Mouse (Mus musculus): Measurements from ENCODE around the gene Cbfa2t2. TPM values are rescaled to one million over a fixed set of nuclear protein-coding genes. Genes with fewer than 3 reads are reported as not detected.
A peak's percentile ranks its signal among the peaks of the same experiment; 100 is the strongest.

The Cbfa2t2 gene
- total RNA-seq (2022), result 10 to 100 TPM; 48.9 to 60.8 (median 53.9) TPM

DNA sequence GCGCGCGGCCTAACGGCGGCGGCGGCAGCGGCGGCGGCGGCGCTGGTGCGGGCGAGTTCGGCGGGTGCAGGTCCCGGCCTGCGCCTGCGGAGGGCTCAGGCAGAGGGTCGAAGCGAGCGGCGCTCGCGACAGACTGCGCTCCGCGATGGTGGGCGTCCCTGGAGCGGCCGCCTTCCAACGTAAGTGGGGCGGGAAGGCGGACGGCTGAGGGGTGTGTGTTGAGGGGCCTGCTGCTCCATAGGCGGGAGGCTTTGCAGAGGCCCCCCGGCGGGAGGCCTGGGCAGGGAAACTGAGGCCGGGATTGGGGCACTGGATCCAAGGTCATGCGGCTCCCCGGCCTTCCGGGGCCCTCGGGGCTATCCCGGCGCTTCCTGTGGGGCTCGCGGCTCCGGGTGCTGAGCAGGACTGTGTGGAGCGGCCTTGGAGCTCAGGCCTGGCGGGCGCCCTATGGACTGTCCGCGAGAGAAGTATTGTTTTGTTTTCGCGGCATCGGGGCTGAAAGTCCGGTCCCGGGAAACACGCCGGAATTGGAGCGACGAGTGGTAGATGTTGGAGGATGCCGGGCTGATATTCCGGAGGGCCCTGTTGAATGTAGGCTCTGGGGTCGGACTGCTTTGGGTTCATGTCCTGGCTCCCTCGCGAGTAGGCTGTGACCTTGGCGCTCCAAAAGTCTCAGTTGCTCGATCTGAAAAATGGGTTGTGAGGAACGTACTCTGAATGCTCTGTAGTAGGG is at the start of gene Cbfa2t2:
Cbfa2t2 (plus strand) TSS at position 24 of the 733 bp plus-strand sequence.
- DNase-seq (ENCODE audit: low spot score in 2 of 2), result peak; percentile 40 to 46

DNA sequence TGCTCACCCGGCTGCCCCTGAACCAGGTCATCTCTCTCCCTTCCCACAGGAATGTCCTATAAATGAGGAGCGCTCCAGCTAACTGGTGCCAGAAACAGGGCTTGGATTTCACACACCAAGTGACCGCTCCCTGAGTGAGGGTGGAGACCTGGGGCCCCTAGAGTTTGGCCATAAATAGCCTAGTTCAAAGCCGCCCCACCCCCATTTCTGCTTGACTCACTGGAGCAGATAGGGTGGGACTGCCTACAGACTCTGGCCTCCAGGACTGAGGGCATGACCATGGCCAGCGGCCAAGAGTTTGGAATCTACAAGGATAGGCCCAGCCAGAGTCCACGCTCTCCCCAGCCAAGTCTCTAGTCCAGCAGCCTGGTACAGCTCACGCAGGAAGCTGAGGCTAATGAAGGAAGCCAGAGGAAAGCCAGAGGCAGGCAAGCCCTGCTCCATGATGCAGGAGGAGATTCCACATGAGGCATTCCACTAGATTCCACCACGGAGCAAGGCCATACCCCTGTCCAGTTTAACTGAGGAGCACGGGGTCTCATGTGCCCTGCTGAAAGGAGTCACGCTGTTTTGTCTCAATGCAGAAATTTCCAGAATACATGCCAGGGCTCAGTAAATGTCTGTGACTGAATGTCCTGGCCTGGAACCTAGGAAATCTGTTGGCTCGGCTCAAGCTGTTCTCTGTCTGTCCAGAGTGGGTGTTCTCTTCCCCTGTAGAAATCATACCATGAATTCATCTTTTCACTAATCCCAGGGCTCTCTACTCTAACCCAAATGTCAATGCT is 45.9 kb upstream of the Cbfa2t2 start:
- no peak for DNase-seq (ENCODE audit: low spot score in 2 of 2)

DNA sequence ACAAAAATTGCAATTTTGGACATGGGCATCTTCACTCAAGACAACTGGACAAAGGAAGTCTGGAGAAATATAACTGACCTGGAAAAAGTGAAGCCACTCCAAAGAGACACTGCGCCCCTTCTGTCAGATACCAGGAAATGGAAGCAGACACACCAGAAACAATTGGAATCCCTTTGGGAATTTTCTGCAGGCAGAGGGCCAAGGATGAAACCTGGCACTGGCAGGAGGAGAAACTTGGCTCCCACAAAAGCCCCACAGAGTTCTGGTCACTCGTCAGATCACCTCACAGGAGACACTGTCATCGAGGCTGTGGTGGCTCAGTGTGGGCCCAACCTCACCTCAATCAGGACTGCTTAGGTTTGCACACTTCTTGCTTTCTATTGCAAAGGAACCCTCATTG is 41.7 kb upstream of the Cbfa2t2 start:
- no peak for DNase-seq (ENCODE audit: low spot score in 2 of 2)

DNA sequence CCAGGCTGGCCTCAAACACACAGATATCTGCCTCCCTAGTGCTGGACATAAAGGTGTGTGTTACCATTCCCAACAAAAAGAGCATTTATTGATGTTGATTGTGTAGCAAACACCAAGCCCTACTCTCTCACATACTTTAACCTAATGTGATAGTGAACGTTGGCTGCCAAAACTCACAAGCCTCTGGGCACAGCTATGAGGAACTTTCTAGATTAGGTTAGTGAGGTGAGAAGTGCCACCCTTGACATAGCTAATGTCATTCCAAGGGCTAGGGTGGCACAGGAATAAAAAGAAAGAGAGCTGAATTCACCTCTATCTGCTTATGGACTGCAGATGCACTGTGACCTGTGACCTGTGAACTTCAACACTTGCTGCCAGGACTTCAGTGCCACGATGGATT is 39.8 kb upstream of the Cbfa2t2 start:
- no peak for DNase-seq (ENCODE audit: low spot score in 2 of 2)

DNA sequence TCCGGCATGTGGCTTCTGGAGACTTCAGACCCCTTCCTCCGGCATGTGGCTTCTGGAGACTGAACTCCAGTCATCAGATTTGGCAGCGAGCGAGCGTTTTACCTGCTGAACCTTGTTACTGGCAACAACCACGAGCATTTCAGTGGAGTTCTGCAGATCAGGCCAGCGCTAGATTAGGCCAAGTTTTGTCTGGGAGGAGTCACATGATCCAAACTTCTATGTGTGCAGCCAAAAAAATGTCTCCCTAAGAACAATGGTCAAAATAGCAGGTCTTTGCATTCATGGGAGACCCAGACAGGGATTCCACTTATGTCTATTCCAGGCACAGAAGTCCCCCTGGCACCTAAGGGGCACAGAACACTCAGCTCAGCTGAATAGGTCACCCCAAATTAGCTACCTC is 38.0 kb upstream of the Cbfa2t2 start:
- DNase-seq (ENCODE audit: low spot score in 2 of 2), result no peak

DNA sequence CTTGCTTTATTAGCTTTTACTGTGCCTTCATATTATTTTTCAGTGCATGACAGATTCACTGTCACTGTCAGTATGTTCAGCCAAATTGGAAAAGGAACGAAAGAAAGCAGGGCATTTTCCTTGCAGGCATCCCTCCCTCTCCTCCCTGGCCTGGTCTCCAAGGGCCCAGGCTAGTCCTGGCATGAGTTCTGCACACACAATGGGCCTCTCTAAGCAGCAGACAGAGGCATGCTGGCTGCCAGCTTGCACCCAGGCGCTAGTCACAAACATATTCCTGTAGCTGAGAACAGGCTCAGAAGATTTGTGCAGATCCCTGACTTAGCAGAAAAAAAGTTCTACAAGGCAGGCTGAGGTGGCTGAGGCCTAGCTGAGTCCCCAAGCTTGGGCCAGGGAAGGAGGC is 37.0 kb upstream of the Cbfa2t2 start:
- peak; percentile 67 to 72 for DNase-seq (ENCODE audit: low spot score in 2 of 2)

DNA sequence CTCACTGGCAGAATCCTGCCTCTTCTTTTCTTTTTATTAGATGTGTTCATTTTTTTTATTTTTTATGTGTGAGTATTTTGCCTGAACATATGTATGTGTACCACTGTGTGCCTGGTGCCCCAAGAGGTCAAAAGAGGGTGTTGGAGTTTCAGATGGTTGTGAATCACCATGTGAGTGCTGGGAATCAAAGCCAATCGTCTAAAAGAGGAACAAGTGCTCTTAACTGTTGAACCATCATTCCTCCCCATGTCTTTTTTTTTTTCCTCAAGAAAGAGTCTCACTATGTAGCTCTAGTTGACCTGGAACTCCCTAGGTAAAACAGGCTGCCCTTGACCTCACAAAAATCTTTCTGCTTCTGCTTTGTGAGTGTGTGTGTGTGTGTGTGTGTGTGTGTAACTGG is 34.3 kb upstream of the Cbfa2t2 start:
- DNase-seq (ENCODE audit: low spot score in 2 of 2), result no peak

DNA sequence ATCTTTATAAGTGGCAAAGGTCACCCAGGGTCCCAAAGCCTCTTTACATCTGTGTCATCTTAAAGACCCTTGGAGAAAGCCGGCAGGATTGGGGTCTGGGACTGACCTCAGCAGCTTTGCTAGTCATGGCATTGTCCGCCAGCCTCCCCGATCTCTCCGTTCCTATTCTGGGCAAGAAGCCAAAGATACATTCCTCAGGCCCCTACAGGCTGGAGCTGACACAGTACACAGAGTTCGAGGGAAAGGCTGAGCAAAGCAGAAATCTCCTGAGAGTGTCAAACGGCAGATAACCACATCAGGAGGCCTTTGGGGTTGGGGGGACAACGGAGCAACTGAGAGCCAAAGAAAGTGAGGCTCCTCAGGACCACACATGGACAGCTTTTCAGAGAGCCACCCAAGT is 33.5 kb upstream of the Cbfa2t2 start:
- DNase-seq (ENCODE audit: low spot score in 2 of 2), result no peak

DNA sequence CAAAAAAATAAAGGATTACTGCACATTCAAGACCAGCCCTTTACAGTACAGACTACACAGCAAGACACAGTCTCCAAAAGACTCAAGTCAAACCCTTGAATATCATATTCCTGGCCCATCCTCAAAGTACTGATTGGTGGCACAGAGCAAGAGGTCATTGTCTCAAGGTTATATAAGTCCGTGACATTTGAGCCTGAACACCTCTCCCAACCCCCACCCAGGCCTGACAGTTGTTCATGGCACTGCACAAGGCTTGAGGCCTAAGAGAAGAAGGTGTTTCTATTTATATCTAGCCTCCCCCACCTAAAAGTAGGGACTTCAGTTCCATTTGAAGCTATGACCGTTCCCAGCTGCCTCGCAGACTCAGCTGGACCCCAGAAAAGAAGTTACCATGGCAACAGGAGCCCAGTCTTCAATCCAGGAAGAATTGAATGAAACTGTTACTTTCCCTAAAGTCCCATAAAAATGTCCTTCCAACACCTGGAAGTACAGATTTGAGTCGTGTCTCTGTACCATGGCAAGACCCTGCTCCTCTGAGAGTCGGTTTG is 30.8 kb upstream of the Cbfa2t2 start:
- DNase-seq (ENCODE audit: low spot score in 2 of 2), result no peak

DNA sequence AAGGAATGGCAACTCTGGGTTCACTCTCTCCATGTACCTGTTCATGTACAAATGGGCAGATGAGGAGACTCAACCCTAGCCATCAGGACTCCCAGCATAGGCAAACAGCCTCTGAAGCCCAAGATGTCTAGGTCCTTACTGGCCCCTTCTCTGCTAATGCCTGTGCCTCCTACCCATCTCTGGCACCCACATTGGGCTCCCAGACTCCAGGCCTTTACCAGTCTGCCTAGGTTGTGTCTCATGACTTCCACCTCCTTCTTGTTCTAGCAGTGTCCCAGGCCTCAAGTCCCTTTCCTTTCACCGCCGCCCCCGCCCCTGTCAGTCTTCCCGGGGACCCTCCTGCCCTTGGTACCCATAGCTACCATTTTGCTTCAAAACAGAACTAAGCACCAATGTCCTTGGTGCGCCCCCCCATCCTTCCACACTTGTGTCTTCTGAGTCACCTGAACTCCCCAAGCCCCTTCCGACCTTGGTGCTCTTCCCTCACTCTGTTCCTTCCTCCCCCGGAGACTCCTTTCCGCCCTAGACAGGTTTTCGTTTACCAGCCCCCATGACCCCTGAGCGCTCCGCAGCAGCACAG is 29.1 kb upstream of the Cbfa2t2 start:
- no peak for DNase-seq (ENCODE audit: low spot score in 2 of 2)

DNA sequence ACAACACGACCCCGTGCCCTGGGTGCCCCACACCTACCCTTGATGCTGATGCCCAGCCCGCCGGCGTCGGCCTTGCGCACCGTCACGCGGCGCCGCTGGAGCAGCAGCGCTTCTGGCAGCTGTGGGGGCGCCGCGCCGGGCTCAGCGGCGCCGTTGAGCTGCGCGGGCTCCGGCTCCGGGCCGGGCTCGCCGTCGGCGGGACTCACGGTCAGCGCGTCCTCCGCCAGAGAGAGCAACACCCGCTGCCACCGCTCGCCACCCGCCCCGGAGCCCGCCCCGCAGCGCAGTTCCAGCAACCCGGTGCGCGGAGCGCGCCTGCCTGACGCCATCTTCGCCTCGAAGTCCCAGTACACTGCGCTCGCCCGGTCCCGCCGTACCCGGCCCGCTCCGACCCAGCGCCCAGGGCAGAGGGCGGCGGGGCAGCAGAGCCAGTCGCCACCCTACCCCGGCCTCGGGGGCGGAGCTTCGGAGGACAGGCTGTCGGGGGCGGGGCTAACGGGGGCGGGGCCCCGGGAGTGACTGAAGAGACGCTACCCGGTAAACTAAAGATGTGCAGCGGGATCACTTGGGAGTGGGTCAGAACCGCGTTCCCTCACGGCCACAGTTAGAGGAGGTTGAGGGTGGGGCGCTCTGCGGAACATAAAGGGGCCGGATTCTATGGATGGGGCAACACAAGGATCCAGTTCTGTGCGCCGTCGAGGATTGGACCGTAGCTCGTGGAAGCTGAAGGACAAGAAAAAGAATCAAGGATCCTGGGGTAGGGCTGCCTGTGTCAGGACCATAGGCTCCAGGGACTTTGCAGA is 28.4 kb upstream of the Cbfa2t2 start, which contains the start of gene Snta1:
Snta1 (minus strand) TSS at position 457 of the 803 bp plus-strand sequence.
- DNase-seq (ENCODE audit: low spot score in 2 of 2), result peak; percentile 47 to 78

DNA sequence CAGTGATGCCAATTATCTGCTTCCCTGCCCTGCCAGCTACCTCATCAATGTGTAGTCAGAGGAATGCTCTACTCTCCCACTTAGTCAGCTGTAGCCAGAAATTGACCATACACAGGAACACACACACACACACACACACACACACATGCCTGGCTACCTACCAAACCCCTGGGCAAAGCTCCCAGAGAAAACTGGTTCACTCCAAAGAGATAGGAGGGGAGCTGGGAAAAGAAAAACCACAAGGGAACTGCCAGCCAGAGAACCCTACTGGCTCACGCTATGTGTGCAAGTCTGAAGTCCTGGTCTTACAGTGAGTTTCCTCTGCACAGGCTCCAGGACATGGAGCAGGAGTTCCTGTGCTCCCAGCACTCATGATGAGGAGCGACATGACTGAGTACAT is 25.9 kb upstream of the Cbfa2t2 start:
- DNase-seq (ENCODE audit: low spot score in 2 of 2), result peak; percentile 48 to 61

DNA sequence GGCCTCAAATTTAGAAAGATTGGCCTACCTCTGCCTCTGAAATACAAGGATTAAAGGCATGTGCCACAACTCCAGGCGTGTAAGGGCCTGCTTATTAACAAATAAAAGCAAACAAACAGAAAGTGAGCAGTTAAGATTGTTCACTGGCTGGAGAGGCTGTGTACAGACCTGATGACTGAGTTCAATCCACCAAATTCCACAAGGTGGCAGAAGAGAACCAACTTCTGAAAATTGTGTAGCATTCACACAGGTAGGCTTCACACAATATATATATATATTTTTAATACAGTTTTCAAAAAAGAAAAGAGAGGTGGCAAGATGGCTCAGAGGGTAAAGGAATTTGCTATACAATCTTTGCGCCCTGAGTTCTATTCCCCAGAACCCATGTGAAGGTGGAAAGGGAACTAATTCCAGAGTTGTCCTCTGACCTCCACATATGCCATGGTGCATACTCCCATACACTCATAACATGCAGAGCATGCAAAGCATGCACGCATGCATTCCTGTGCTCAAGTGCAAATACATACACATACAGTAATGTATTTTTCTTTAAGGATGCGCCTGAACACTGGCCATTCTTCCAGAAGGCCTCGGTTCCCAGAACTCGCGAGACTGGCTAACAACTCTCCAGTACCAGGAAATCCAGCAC is 24.1 kb upstream of the Cbfa2t2 start:
- DNase-seq (ENCODE audit: low spot score in 2 of 2), result peak in 1 of 2 experiments; percentile 40

DNA sequence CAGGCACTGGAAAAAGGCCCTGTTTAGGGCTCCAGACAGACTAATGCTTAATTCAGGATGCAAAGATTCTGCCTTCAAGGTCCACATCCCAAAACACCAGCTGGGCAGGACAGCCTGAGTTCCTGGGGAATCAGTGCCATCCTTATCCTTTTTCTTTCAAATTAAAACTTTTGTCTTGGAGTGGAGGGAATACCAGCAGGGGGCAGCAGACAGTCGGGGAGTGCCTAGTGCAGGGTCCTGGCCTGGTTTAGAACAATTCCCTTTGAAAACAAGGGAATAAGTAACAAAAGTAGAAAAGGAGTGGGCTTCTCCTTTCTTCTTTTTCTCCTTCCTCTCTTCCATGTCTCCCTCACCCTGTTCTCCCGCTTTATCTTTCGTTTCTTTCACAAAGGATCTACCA is 19.2 kb upstream of the Cbfa2t2 start:
- DNase-seq (ENCODE audit: low spot score in 2 of 2), result peak in 1 of 2 experiments; percentile 65

DNA sequence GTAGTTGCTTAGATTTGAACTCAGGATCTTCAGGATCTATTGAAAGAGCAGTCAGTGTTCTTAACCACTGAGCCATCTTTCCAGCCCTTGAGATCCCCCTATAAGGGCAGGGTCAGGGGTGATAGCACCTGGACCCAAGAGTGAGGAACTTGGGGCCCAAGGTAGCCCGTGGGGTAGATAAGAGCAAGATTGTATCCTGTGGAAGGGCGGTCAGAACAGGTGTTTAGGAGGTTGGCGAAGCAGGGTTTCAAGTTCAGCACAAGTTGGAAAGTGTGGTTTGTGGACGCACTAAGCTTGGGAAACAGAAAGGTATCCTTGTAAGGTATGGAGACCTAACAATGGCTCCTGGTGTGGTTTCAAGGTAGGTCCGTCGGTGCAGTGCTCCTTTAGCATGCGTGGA is 18.3 kb upstream of the Cbfa2t2 start:
- DNase-seq (ENCODE audit: low spot score in 2 of 2), result no peak

DNA sequence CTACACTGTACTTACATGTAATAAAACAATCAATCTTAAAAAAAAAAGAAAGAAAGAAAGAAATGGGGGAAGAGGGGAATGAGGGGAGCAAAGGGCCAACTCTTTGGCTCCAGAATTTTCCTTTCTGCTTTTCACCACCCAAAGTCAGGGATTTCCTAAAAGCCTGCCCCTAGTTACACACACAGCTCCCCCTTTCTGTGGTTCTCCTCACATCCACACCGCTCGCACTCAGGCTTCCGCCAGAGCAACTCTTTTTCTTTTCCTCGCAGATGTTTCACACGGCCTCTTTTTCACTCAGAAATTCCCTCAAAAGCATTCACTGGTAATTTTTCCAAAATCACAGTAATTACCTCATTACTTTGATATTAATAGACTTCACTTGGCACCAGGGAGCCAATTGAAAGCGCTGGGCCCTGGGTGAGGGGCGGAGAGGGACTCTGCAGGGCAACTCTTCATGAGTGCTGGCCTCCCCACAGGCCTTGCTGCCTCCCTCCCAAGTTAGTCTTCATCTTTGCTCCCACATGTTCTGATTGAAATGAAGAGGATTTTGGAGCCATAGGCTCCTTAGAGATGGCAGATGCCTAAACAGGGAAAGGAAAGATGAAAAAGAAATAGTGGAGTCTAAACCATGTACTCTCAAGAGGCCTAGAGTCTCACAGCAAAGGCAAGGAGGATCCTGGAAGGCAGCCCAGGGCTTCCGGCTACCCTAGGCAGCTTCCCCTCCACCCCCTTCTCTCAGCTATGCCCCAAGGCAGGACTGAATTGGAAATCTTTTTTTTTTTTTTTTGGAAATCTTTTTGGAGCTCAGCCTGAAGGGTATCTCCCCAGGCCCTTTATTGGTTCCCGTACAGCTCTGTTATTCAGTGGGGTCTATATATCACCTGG is 16.4 kb upstream of the Cbfa2t2 start:
- DNase-seq (ENCODE audit: low spot score in 2 of 2), result no peak

DNA sequence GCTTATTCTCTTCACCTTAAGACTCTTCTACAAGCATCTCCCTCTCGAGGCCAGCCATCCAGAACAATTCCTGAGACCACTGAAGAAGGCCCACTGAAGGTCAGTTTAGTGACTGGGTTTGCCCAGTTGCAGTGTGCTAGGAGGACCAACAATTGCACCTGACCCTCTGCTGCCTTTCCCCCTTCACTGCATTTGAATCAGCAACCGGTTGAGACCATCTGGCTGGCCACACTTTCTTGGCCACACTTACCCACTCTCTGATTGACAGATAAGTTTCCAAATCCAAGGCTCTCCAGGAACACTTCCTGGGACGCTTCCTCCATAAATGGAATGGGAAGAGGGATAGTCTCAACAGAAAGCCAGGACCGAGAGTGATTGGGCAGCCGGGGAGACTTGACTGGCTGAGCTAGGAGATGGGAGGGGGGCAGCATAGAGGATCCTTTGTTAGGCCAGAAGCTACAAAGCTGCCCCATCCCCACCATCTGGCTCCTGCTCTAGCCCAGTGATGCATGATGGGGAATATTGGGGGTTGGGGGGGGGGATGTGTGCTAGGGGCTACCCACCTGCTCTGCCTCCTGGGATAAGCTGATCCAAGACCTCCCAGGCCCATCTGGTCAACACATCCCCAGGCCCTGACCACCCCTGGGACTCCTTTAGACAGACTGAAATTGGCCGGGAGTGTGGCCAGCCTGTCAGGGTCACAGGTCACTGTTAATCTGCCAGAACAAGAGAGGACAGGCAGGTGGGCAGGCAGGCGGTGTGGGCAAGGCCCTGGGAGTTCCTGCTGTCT is 15.1 kb upstream of the Cbfa2t2 start:
- no peak for DNase-seq (ENCODE audit: low spot score in 2 of 2)

DNA sequence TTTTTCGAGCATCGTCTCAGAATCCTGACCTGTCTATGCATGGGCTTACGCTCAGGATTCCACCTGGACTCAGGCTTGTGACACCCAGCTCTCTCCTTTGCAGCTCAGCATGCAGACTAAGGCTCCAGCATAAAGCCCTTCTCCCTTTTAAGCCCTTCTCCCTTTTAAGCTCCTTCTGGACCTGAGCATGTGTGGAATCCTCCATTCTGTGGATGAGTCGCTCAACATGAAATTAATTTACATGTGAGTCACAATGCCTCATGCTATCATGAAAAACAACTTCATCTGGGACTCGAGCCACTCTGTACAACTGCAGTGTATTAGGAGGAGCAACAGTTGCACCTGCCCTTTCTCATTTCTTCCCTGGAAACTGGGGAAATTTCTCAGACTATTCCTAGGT is 14.1 kb upstream of the Cbfa2t2 start:
- no peak for DNase-seq (ENCODE audit: low spot score in 2 of 2)

DNA sequence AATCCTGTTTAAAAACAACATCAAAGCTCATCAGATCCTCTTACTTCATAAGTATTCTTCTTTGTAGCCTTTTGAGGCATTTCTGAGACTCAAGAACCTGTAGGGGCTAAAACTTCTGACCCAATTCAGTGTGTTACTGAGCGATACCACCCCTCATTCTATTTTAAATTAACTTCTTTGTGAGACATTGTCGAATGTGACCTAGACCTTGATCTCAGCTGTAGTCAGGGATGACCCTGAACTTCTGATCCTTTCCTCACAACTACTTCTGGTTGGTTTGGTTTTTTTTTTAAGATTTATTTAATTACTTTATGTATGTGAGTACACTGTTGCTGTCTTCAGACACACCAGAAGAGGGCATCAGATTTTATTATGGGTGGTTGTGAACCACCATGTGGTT is 12.7 kb upstream of the Cbfa2t2 start:
- DNase-seq (ENCODE audit: low spot score in 2 of 2), result no peak

Measured in layer of hippocampus, adult 8-10 months (tissue).